Mouse (Mus musculus) hindbrain, embryonic 10.5 days (tissue): ENCODE data around the gene Tmem222. TPM values are rescaled to one million over a fixed set of nuclear protein-coding genes. Genes with fewer than 3 reads are reported as not detected.

Experiments used
- DNase-seq: peaks from one replicate; pipeline ENCODE4 v3.0.0-alpha.2; 2017; ENCODE audit warnings: low spot score
- H3K27ac ChIP-seq: fragments of 300-500 bp; sonication (generic); 2 replicates; pipeline ENCODE4 v1.5.1; 2016; ENCODE audit warnings: mild to moderate bottlenecking, moderate library complexity
- H3K27me3 ChIP-seq: fragments of 300-500 bp; sonication (generic); 2 replicates; pipeline ENCODE4 v1.6.1; 2016; ENCODE audit warnings: mild to moderate bottlenecking; ENCODE audit not compliant: poor library complexity, insufficient read depth, severe bottlenecking
- H3K36me3 ChIP-seq: fragments of 300-500 bp; sonication (generic); 2 replicates; pipeline ENCODE4 v1.6.1; 2016; ENCODE audit warnings: mild to moderate bottlenecking, moderate library complexity
- H3K4me1 ChIP-seq: fragments of 300-500 bp; sonication (generic); replicated peaks from 2 replicates; pipeline ENCODE4 v1.6.1; 2016; ENCODE audit warnings: mild to moderate bottlenecking
- H3K4me3 ChIP-seq: fragments of 300-500 bp; sonication (generic); 2 replicates; pipeline ENCODE4 v1.5.1; 2016; ENCODE audit warnings: mild to moderate bottlenecking, moderate library complexity
- H3K9me3 ChIP-seq: fragments of 300-500 bp; sonication (generic); 2 replicates; pipeline ENCODE4 v1.6.1; 2016; ENCODE audit warnings: mild to moderate bottlenecking, moderate library complexity
- whole genome bisulfite sequencing: fragments of 180-500 bp; shearing (Covaris S2); methylation state at CpG from one replicate; pipeline ENCODE4 v1.1.7; 2016; 5-methylcytosine and 5-hydroxymethylcytosine counted together
- polyA plus RNA-seq: library from polyadenylated mRNA; unstranded; fragments of >200 nt; fragmentation: Nextera tagmentation; extraction: Ambion mirVana; gene quantifications from 2 replicates; pipeline ENCODE4 v1.2.1, GENCODE M21; 2016

The Tmem222 gene
- polyA plus RNA-seq, result 82.8 and 87.8 TPM in 2 replicates

DNA sequence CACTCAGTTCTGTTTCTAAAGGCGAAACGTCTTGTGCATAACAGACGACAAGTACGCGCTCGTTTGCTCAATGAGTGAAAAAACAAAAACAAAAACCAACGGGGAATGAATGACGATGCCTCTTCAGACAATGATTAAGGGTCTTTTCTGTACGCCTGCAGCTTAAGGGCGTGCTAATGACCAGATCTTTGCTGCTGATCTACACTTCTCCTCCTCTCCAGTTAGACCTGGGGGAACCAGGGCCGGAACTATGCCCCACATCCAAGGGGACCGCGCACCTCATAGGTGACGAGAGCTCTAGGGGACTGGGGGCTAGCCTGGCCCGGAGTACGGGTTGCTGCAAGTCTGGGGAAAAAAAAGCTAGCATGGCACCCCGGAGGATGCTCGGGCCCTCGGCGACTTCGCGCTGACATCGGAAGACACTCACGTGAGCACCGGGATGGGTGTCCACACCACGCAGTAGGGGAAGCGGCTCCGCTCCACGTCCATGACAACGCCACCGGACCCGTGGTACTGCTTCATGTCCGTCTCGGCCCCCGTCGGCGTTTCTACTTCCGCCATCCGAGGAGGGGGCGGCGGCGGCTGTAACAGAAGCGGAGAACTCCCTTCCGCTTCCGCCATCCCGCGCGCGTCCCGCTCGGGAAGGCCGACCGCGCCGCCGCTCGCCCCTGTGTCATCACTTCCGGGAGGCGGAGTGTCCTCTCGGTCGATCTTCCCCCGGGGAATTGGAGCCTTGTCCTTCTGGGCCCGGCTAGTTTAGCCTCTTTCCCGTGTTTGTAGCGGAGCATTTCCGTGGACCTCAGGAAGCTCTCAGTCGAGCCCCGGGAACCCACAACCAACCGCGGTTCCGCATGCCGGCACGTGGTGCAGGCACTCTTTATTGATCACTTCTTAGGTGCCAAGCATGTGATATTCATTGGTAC lies at the start of gene Tmem222:
TSS of gene Tmem222 (minus strand) at position 689 of the 923 bp plus-strand sequence.
- Histone ChIP-seq H3K4me1 (peaks cover 37% of the 10 kb centered on the region), H3K27ac (peak within 1 kb of the TSS; percentile 93), H3K27me3 (no peaks in the 10 kb centered on the region), H3K9me3 (no peaks in the 10 kb centered on the region), H3K36me3 (peaks cover 29% of the 10 kb centered on the region), H3K4me3 (peak within 1 kb of the TSS; percentile 90)
- peak; percentile 96 for DNase-seq
- WGBS, result under 1% methylated on average over 73 of the region's 73 CpGs

GRCm38 (mm10) chr4:133319667-133320066 lies 42.1 kb upstream of the Tmem222 start:
- Histone ChIP-seq H3K4me1 (no peaks in the 10 kb centered on the region), H3K4me3 (no peak overlapping the region), H3K27me3 (no peaks in the 10 kb centered on the region), H3K36me3 (peaks cover 31% of the 10 kb centered on the region), H3K27ac (no peak overlapping the region), H3K9me3 (no peaks in the 10 kb centered on the region)
- DNase-seq, result no peak
- WGBS, result 92% methylated on average over 3 of the region's 3 CpGs

DNA sequence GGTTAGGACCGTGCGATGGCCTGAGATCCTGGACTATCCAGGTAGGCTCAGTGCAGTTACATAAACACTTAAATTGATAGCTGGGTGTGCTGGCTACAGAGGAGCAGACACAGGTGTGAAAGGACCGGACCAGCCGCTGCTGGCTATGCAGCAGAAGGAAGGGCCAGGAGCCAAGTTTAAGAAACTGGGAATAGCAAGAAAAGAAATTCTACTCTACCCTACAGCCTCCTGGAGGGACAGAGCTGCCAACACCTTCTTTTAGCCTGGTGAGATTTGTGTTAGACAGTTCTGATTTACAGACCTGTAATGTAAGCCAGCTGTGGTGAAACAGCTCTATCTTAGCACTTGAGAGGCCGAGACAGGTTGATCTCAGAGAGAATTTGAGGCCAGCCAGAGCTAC lies 38.4 kb upstream of the Tmem222 start:
- Histone ChIP-seq H3K9me3 (no peaks in the 10 kb centered on the region), H3K36me3 (peaks cover 24% of the 10 kb centered on the region), H3K27me3 (no peaks in the 10 kb centered on the region), H3K27ac (no peak overlapping the region), H3K4me1 (no peaks in the 10 kb centered on the region), H3K4me3 (no peak overlapping the region)
- WGBS, result 89% methylated on average over 5 of the region's 5 CpGs
- DNase-seq, result no peak

- H3K4me3 ChIP-seq, result no peak overlapping the region
- 88% methylated on average over 8 of the region's 8 CpGs for WGBS
- DNase-seq, result no peak
- H3K27me3 ChIP-seq, result no peaks in the 10 kb centered on the region
- H3K9me3 ChIP-seq, result no peaks in the 10 kb centered on the region
- H3K4me1 ChIP-seq, result no peaks in the 10 kb centered on the region
- H3K27ac ChIP-seq, result no peak overlapping the region
- H3K36me3 ChIP-seq, result peaks cover 22% of the 10 kb centered on the region
These were observed 37.3 kb upstream of the Tmem222 start for GRCm38 (mm10) chr4:133314896-133315295.

DNA sequence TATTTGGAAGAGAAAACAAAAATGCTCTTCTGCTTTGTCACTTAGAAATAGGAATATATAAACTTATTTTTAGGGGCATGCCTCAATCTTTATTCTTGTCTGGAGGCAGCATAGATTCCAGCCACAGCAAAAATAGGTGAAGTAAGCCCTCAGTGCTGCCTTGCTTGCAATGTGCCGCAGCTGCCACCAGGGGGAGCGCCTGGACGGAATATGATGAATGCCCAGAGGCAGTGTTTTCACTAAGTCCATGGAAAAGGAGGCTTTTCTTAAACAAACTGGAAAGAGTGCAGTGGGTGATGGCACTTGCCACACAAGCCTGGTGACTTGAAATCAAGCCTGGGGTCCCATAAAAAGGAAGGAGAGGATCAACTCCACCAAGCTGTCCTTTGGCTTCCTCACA lies 32.4 kb upstream of the Tmem222 start:
- H3K27me3 ChIP-seq, result no peaks in the 10 kb centered on the region
- H3K9me3 ChIP-seq, result no peaks in the 10 kb centered on the region
- DNase-seq, result peak; percentile 83
- H3K4me3 ChIP-seq, result no peak overlapping the region
- WGBS, result 0% methylated on average over 3 of the region's 3 CpGs
- no peaks in the 10 kb centered on the region for H3K4me1 ChIP-seq
- no peak overlapping the region for H3K27ac ChIP-seq
- H3K36me3 ChIP-seq, result peaks cover 32% of the 10 kb centered on the region

GRCm38 (mm10) chr4:133307331-133307730 lies 29.7 kb upstream of the Tmem222 start:
- Histone ChIP-seq H3K9me3 (no peaks in the 10 kb centered on the region), H3K4me3 (no peak overlapping the region), H3K36me3 (peaks cover 49% of the 10 kb centered on the region), H3K4me1 (0 out of 2 replicates have a peak, but pooled peaks cover 1% of the 10 kb centered on the region), H3K27ac (no peak overlapping the region), H3K27me3 (no peaks in the 10 kb centered on the region)
- DNase-seq, result peak; percentile 54
- WGBS, result 41% methylated on average over 3 of the region's 3 CpGs

DNA sequence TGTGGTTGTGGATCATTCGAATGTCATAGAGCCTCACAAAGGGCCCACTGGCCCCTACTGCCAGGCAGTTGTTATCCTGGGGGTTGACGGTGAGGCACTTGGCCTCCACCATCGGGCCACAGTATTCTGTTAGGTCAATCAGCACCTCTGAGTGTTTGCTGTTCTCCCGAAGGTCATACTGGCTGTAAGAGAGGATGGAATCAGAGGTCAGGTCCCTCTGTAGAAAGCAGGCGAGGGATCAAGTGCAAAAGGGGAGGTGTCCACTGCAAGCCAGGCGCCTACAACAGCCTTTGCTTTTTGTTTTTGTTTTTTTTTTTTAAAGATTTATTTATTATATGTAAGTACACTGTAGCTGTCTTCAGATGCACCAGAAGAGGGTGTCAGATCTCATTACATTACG lies 28.2 kb upstream of the Tmem222 start:
- Histone ChIP-seq H3K4me1 (0 out of 2 replicates have a peak, but pooled peaks cover 5% of the 10 kb centered on the region), H3K27ac (no peak overlapping the region), H3K36me3 (peaks cover 56% of the 10 kb centered on the region), H3K27me3 (no peaks in the 10 kb centered on the region), H3K4me3 (no peak overlapping the region), H3K9me3 (no peaks in the 10 kb centered on the region)
- 88% methylated on average over 7 of the region's 7 CpGs for WGBS
- no peak for DNase-seq

GRCm38 (mm10) chr4:133304770-133305169 lies 27.2 kb upstream of the Tmem222 start:
- DNase-seq, result no peak
- Histone ChIP-seq H3K36me3 (peaks cover 66% of the 10 kb centered on the region), H3K9me3 (no peaks in the 10 kb centered on the region), H3K4me3 (no peak overlapping the region), H3K27me3 (no peaks in the 10 kb centered on the region), H3K27ac (no peak overlapping the region), H3K4me1 (peaks cover 8% of the 10 kb centered on the region)
- WGBS, result 95% methylated on average over 7 of the region's 7 CpGs

DNA sequence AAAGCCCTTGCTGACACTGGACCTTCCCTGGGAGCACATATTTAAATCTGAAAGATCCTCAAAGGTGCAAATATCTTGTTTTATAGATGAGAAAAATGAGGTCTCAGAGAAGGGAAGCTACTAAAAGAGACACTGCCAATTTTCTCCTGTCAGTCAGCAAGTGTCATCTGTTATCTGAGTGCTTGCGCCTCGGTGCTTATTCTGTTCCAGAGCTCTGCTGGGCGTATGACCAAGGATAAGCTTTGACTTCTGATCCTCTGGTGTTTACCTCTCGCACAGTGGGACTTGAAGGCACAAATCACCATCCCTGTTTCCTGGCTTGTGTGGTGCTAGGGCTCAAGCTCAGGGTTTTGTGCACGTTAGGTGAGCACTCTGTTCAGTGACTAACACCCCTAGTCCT lies 25.1 kb upstream of the Tmem222 start:
- H3K36me3 ChIP-seq, result peaks cover 57% of the 10 kb centered on the region
- no peak overlapping the region for H3K4me3 ChIP-seq
- WGBS, result 84% methylated on average over 5 of the region's 5 CpGs
- no peaks in the 10 kb centered on the region for H3K27me3 ChIP-seq
- H3K9me3 ChIP-seq, result no peaks in the 10 kb centered on the region
- no peak for DNase-seq
- H3K27ac ChIP-seq, result no peak overlapping the region
- H3K4me1 ChIP-seq, result peaks cover 29% of the 10 kb centered on the region

DNA sequence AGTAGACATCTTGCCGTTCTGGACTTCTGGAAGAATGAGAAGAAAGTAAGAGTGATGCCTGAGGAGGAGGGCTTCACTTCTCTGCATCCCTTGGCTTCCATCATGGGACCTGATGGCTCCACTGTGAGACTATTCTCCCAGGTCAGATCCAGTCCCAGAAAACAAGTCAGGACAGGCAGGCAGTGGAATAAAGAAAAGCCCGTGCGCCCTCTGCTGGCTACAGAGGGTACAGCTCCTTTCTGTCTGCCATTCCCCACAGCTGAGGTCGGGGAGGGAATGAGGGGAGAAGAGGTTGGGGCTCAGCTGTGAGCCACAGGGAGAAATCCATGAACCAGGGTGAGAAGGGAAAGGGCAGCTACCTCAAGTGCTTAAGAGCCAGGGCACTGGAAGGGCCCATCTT lies 24.2 kb upstream of the Tmem222 start:
- 24% methylated on average over 4 of the region's 4 CpGs for WGBS

GRCm38 (mm10) chr4:133300421-133300820 lies 22.8 kb upstream of the Tmem222 start:
- DNase-seq, result no peak
- 89% methylated on average over 11 of the region's 11 CpGs for WGBS
- H3K36me3 ChIP-seq, result peaks cover 69% of the 10 kb centered on the region
- H3K4me3 ChIP-seq, result no peak overlapping the region
- H3K4me1 ChIP-seq, result peaks cover 42% of the 10 kb centered on the region
- H3K9me3 ChIP-seq, result no peaks in the 10 kb centered on the region
- peaks cover 4% of the 10 kb centered on the region; the same call in 1 of the 2 replicates for H3K27me3 ChIP-seq
- peak overlapping the region; percentile 23; the same call in 1 of the 2 replicates for H3K27ac ChIP-seq

More for the DNA sequence above, 24.2 kb upstream of the Tmem222 start:
- peak; percentile 79 for DNase-seq
- H3K4me3 ChIP-seq, result no peak overlapping the region
- H3K27me3 ChIP-seq, result peaks cover 2% of the 10 kb centered on the region; the same call in 1 of the 2 replicates
- peaks cover 35% of the 10 kb centered on the region for H3K4me1 ChIP-seq
- H3K36me3 ChIP-seq, result peaks cover 62% of the 10 kb centered on the region
- no peaks in the 10 kb centered on the region for H3K9me3 ChIP-seq
- H3K27ac ChIP-seq, result peak overlapping the region; percentile 23; the same call in 1 of the 2 replicates

DNA sequence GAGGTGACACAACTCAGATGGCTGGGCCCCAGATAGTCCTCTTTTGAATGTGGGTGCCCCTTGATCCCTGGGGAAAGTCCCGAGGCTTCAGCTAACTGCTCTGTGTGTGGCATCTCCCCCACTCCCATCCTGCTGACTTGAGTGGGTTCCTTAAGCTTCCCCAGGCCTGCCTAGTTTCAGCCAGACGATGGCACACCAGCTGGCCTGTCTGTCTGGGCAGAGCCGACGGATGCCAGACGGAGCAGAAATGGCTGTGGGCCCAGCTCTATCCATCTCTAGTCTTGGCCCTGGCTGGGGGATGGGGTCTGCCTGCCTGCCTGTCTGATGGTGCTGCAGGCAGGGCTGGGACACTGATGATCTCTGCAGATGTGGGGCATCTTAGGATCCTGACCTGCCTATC lies 22.1 kb upstream of the Tmem222 start:
- Histone ChIP-seq H3K4me1 (peaks cover 47% of the 10 kb centered on the region), H3K9me3 (no peaks in the 10 kb centered on the region), H3K4me3 (no peak overlapping the region), H3K36me3 (peaks cover 69% of the 10 kb centered on the region), H3K27me3 (peaks cover 11% of the 10 kb centered on the region), H3K27ac (peak overlapping the region; percentile 65)
- no peak for DNase-seq
- WGBS, result 70% methylated on average over 5 of the region's 5 CpGs
